Mouse (Mus musculus) c-Kit-positive CD71-positive TER-119-negative erythroid progenitor cells, embryonic 14.5 days (primary cell): Measurements from ENCODE around the gene Olfr767.
"Not testable (repeated sequence)": the region's sequence is repeated elsewhere in the genome, so short reads cannot be mapped to it uniquely, and the experiment has no call there.

ENCODE experiments used
- DNase-seq: peaks from one replicate; pipeline ENCODE4 v3.0.0-alpha.2; 2013; ENCODE audit warnings: low read depth

Gene Olfr767

DNA sequence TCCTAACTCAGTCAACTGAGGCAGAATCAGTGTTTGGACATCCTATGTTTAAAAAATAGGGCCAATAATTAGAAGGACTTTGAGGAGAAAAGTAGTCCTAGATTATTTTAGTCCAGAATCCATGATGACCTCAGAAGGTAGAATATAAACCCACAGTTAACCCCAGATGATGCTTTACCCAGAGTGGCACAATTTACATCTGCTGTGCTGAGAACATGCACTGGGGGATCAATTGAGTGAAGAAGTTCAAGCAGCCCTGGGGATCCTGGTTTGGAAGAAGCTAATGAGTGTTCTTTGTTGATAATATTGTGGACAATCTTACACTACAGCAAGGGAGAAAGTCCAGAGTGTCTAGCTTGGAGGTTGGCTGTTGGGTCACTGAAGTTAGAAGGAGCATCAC is at the start of gene Olfr767:
Gene Olfr767, minus strand, starts transcription at position 101 of the 400 bp plus-strand sequence.
- DNase-seq, result not testable (repeated sequence)

DNA sequence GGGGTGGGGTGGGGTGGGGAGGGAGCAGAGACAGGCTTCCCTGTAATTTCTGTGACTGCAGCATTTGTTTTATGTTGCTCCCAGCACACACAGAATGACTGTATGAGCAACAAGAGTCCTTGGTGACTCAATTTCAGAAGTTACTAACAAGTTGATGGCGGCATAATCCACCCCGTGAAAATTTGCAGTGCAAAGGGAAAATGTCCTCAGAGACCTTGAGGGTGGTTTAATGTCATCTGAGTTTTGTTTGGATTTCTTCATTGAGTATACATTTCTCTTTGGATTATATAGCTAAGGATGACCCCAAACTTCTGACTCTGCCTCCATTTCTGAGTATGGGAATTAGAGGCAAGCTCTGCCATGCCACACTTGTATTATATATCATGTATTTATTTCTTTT is 35.1 kb upstream of the Olfr767 start, which contains the start of gene Olfr769:
Gene Olfr769, minus strand, starts transcription at position 101 of the 400 bp plus-strand sequence.
- no peak for DNase-seq

DNA sequence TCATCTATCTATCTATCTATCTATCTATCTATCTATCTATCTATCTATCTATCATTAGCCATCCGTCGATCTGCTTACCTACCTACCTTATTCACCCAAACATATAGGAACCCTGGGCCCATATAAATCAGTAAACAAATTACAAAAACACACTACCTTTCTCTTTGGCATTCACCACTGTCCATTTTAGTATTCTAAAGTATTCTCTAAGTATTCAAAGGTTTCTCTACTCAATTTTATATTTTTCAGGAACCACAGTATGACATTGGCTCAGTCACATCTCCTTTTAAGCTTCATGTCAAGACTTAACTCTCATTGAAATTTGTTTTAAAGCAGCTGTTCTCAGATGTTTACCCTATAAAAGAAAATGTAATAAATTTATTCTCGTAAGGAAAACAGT is 32.4 kb upstream of the Olfr767 start:
- no peak for DNase-seq

DNA sequence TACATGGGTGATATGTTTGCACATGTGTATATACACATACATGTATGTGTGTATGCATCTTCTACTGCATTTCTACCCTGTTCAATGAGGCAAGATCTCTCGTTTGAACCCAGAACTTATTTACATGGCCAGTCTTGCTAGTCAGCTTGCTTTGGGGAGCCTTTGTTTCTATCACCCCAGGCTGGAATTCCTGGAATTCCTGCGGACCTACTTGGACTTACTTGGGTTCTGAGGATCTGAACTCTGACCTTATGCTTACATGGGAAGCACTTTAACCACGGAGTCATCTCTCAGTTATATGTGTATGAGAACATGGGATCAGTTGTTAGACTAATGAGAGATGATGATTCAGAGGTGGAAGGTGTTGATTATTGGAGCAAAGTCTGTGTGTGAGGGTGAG is 18.5 kb upstream of the Olfr767 start:
- no peak for DNase-seq

DNA sequence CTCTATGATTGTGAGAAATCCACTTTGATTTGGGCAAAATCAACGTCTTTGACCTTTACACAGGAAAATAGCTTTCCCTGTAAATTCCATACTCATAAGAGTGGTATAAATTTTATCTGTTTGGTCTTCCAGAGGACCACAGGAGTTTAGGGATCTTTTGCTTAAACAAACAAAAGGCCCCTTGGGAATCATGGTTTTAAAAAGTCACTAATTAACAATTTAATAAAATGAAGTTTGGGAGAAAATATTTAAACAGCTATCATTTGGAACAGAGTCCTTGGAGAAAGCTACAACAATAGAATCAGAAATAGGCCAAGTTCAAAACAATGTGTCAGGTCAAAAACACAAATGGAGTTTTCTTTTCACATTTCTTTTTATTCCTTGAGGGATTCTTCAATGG is 16.6 kb upstream of the Olfr767 start, which contains the start of gene Olfr768:
Gene Olfr768, minus strand, starts transcription at position 101 of the 400 bp plus-strand sequence.
- no peak for DNase-seq

DNA sequence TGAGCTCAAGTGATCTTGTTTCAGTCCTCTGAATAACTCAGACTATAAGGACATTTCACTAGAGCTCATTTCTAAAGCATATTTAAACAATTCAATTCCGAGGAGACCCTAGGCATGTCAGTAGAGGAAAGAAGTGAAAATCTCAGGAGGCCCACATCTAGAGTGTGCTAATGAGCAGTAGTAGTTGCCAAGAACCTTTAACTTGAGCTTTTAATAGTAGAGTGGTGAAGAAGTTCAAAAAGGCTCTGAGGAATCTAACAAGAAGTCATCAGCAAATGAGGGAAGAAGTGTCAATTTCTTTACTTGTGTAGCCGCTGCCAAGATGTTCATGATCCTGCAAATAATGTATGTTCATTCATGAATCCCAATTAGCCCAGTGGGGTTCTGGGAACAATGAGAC is 13.8 kb downstream of the Olfr767 start, which contains the start of gene Olfr766-ps1:
Gene Olfr766-ps1, minus strand, starts transcription at position 101 of the 400 bp plus-strand sequence.
- no peak for DNase-seq

DNA sequence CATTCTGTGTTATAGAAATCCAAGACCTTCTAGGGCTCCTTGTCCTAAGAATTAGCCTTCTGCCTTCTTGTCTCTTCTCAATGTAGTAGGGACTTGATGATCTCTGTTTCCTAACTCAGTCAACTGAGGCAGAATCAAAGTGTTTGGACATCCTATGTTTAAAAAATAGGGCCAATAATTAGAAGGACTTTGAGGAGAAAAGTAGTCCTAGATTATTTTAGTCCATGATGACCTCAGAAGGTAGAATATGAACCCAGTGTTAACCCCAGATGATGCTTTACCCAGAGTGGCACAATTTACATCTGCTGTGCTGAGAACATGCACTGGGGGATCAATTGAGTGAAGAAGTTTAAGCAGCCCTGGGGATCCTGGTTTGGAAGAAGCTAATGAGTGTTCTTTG is 32.8 kb downstream of the Olfr767 start, which contains the start of gene Olfr765:
Gene Olfr765, minus strand, starts transcription at position 101 of the 400 bp plus-strand sequence.
- not testable (repeated sequence) for DNase-seq

DNA sequence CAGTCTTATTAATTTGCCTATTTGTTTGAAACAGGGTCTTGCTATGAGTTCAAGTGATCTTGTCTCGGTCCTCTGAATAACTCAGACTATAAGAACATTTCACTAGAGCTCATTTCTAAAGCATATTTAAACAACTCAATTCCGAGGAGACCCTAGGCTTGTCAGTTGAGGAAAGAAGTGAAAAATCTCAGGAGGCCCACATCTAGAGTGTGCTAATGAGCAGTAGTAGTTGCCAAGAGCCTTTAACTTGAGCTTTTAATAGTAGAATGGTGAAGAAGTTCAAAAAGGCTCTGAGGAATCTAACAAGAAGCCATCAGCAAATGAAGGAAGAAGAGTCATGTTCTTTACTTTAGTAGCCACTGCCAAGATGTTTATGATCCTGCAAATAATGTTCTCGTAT is 42.9 kb downstream of the Olfr767 start, which contains the start of gene Olfr764-ps1:
Gene Olfr764-ps1, minus strand, starts transcription at position 101 of the 400 bp plus-strand sequence.
- DNase-seq, result no peak

DNA sequence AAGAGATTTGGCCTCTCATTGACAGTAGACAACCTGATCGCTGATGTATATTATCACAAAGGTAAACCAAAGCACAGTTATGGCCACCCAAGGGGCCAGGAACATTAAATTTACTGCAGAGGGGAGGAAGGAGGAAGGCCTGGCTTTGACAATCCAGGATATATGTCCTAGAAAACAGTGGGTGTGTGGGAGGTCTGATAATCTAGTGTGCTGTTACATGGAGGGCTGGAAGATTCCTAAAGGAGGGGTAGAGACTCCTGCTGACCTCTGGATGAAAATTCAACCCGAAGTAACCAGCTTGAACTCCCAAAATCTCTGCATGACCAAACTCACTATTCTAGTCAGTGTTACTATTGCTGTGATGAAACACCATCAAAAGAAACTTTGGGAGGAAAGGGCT is 54.4 kb downstream of the Olfr767 start:
- no peak for DNase-seq

DNA sequence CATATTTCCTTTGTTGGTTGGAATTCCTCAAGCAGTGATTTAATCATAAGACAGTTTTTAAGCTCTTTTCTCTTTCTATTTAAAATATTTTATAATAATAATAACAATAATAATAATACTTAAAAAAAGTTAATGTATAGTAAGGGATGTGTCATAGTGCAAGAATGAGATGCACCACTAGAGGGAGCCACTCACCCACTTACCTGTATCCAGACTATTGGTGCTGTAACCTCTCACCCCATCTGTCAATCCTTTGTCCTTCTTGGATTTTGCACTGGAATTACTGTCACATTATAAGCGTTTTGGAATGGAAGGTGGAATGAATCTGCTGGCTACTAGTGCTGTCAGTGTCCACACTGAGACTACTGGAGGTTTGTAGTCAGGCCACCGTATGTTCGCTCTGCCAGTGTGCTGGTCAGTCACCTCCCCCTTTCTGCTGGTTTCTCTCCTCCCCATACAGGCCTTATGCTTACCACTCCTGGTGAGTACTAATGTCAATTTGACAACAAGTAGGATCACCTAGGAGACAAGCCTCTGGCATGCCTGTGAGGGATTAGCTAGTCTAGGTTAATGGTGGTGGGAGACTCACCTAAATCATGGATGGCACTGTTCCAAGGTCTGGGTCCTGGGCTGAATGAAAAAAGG is 56.6 kb downstream of the Olfr767 start:
- DNase-seq, result peak; percentile 25
